Mouse (Mus musculus): ENCODE data around the gene Bid. TPM values are rescaled to one million over a fixed set of nuclear protein-coding genes. Genes with fewer than 3 reads are reported as not detected.
A peak's percentile ranks its signal among the peaks of the same experiment; 100 is the strongest.

Bid gene
- polyA plus RNA-seq, 1 experiment: 5.4 TPM

- WGBS: 93% methylated on average over 6 of the region's 6 CpGs
- H3K4me1 ChIP-seq (ENCODE audit: control insufficient read depth, insufficient read depth, low read length): no peaks in the 10 kb centered on the region
- DNase-seq: no peak
- TF ChIP-seq POLR2A (IDR thresholded peaks at IDR 0.05; ENCODE audit: borderline replicate concordance, extremely low read depth, low read depth, low read length): no peak
- no peak for TF ChIP-seq CTCF (IDR thresholded peaks at IDR 0.05; ENCODE audit: insufficient read depth, low read length)
- no peak overlapping the region for H3K4me3 ChIP-seq (replicated peaks; ENCODE audit: extremely low read depth, low read depth, low read length)
Measured at GRCm38 (mm10) chr6:120906521-120906920, 10.1 kb downstream of the Bid start.

- H3K4me1 ChIP-seq (ENCODE audit: control insufficient read depth, insufficient read depth, low read length): no peaks in the 10 kb centered on the region
- TF ChIP-seq CTCF (IDR thresholded peaks at IDR 0.05; ENCODE audit: insufficient read depth, low read length) (no peak), POLR2A (IDR thresholded peaks at IDR 0.05; ENCODE audit: borderline replicate concordance, extremely low read depth, low read depth, low read length) (no peak)
- H3K4me3 ChIP-seq (replicated peaks; ENCODE audit: extremely low read depth, low read depth, low read length): no peak overlapping the region
- no peak for DNase-seq
- WGBS: 90% methylated on average over 5 of the region's 5 CpGs
Measured at GRCm38 (mm10) chr6:120905111-120905510, 11.5 kb downstream of the Bid start.

- TF ChIP-seq CTCF (IDR thresholded peaks at IDR 0.05; ENCODE audit: insufficient read depth, low read length) (no peak), POLR2A (IDR thresholded peaks at IDR 0.05; ENCODE audit: borderline replicate concordance, extremely low read depth, low read depth, low read length) (no peak)
- no peak for DNase-seq
- Histone ChIP-seq H3K4me3 (replicated peaks; ENCODE audit: extremely low read depth, low read depth, low read length) (no peak overlapping the region), H3K4me1 (ENCODE audit: control insufficient read depth, insufficient read depth, low read length) (no peaks in the 10 kb centered on the region)
- WGBS: 77% methylated on average over 11 of the region's 11 CpGs
Measured at GRCm38 (mm10) chr6:120903961-120904360, 12.7 kb downstream of the Bid start.

- TF ChIP-seq POLR2A (IDR thresholded peaks at IDR 0.05; ENCODE audit: borderline replicate concordance, extremely low read depth, low read depth, low read length) (no peak), CTCF (IDR thresholded peaks at IDR 0.05; ENCODE audit: insufficient read depth, low read length) (peak; percentile 49)
- Histone ChIP-seq H3K4me1 (ENCODE audit: control insufficient read depth, insufficient read depth, low read length) (no peaks in the 10 kb centered on the region), H3K4me3 (replicated peaks; ENCODE audit: extremely low read depth, low read depth, low read length) (no peak overlapping the region)
- DNase-seq: no peak
- 47% methylated on average over 5 of the region's 5 CpGs for WGBS
Measured at GRCm38 (mm10) chr6:120903450-120903912, 13.2 kb downstream of the Bid start.

GRCm38 (mm10) chr6:120901776-120902645, 14.6 kb downstream of the Bid start:
- Histone ChIP-seq H3K4me3 (replicated peaks; ENCODE audit: extremely low read depth, low read depth, low read length) (no peak overlapping the region), H3K4me1 (ENCODE audit: control insufficient read depth, insufficient read depth, low read length) (no peaks in the 10 kb centered on the region)
- TF ChIP-seq CTCF (IDR thresholded peaks at IDR 0.05; ENCODE audit: insufficient read depth, low read length): no peak
- no peak for TF ChIP-seq POLR2A (IDR thresholded peaks at IDR 0.05; ENCODE audit: borderline replicate concordance, extremely low read depth, low read depth, low read length)
- 82% methylated on average over 14 of the region's 14 CpGs for WGBS
- no peak for DNase-seq

GRCm38 (mm10) chr6:120898188-120898833, 18.3 kb downstream of the Bid start:
- WGBS: 71% methylated on average over 6 of the region's 6 CpGs
- DNase-seq: peak; percentile 28

GRCm38 (mm10) chr6:120894524-120894923, 22.1 kb downstream of the Bid start:
- no peak for TF ChIP-seq POLR2A (IDR thresholded peaks at IDR 0.05; ENCODE audit: borderline replicate concordance, extremely low read depth, low read depth, low read length)
- 76% methylated on average over 9 of the region's 9 CpGs for WGBS
- no peaks in the 10 kb centered on the region for H3K4me1 ChIP-seq (ENCODE audit: control insufficient read depth, insufficient read depth, low read length)
- DNase-seq: no peak
- H3K4me3 ChIP-seq (replicated peaks; ENCODE audit: extremely low read depth, low read depth, low read length): no peak overlapping the region

More at GRCm38 (mm10) chr6:120898188-120898833, 18.3 kb downstream of the Bid start:
- Histone ChIP-seq H3K4me1 (ENCODE audit: control insufficient read depth, insufficient read depth, low read length) (no peaks in the 10 kb centered on the region), H3K4me3 (replicated peaks; ENCODE audit: extremely low read depth, low read depth, low read length) (no peak overlapping the region)
- peak; percentile 96 for TF ChIP-seq CTCF (IDR thresholded peaks at IDR 0.05; ENCODE audit: insufficient read depth, low read length)
- TF ChIP-seq POLR2A (IDR thresholded peaks at IDR 0.05; ENCODE audit: borderline replicate concordance, extremely low read depth, low read depth, low read length): no peak

- Histone ChIP-seq H3K4me1 (ENCODE audit: control insufficient read depth, insufficient read depth, low read length) (no peaks in the 10 kb centered on the region), H3K4me3 (replicated peaks; ENCODE audit: extremely low read depth, low read depth, low read length) (no peak overlapping the region)
- no peak for DNase-seq
- TF ChIP-seq CTCF (IDR thresholded peaks at IDR 0.05; ENCODE audit: insufficient read depth, low read length) (no peak), POLR2A (IDR thresholded peaks at IDR 0.05; ENCODE audit: borderline replicate concordance, extremely low read depth, low read depth, low read length) (no peak)
- 96% methylated on average over 9 of the region's 9 CpGs for WGBS
Measured at GRCm38 (mm10) chr6:120894089-120894488, 22.6 kb downstream of the Bid start.

- TF ChIP-seq CTCF (IDR thresholded peaks at IDR 0.05; ENCODE audit: insufficient read depth, low read length): no peak
- no peak for TF ChIP-seq POLR2A (IDR thresholded peaks at IDR 0.05; ENCODE audit: borderline replicate concordance, extremely low read depth, low read depth, low read length)
- 78% methylated on average over 17 of the region's 17 CpGs for WGBS
Measured at GRCm38 (mm10) chr6:120886696-120887095, 30.0 kb downstream of the Bid start.

More at GRCm38 (mm10) chr6:120886696-120887095, 30.0 kb downstream of the Bid start:
- H3K4me1 ChIP-seq (ENCODE audit: control insufficient read depth, insufficient read depth, low read length): no peaks in the 10 kb centered on the region
- H3K4me3 ChIP-seq (replicated peaks; ENCODE audit: extremely low read depth, low read depth, low read length): no peak overlapping the region
- DNase-seq: no peak
